Mouse (Mus musculus) c-Kit-positive CD71-positive TER-119-positive erythroid progenitor cells, embryonic 14.5 days (primary cell): ENCODE measurements around the gene Clta.
A peak's percentile ranks its signal among the peaks of the same experiment; 100 is the strongest.
"Not testable (repeated sequence)": the region's sequence is repeated elsewhere in the genome, so short reads cannot be mapped to it uniquely, and the experiment has no call there.

ENCODE experiments used
- DNase-seq: peaks from one replicate; pipeline ENCODE4 v3.0.0-alpha.2; 2013; ENCODE audit warnings: low spot score

Clta gene

GRCm38 (mm10) chr4:44024241-44024640 lies 20.0 kb downstream of the Clta start:
- DNase-seq, result no peak

GRCm38 (mm10) chr4:44025570-44025969 lies 21.3 kb downstream of the Clta start:
- DNase-seq, result no peak

GRCm38 (mm10) chr4:44028303-44029135 lies 24.3 kb downstream of the Clta start:
- DNase-seq, result no peak

- DNase-seq, result no peak
These were observed 25.4 kb downstream of the Clta start for GRCm38 (mm10) chr4:44029661-44030066.

- no peak for DNase-seq
These were observed 27.3 kb downstream of the Clta start for GRCm38 (mm10) chr4:44031521-44031920.

- no peak for DNase-seq
These were observed 32.2 kb downstream of the Clta start for GRCm38 (mm10) chr4:44036455-44036854.

GRCm38 (mm10) chr4:44040802-44041201 lies 36.5 kb downstream of the Clta start:
- no peak for DNase-seq

- no peak for DNase-seq
These were observed 38.2 kb downstream of the Clta start for GRCm38 (mm10) chr4:44042429-44042828.

- DNase-seq, result not testable (repeated sequence)
These were observed 38.9 kb downstream of the Clta start for GRCm38 (mm10) chr4:44043182-44043581.

GRCm38 (mm10) chr4:44044685-44045356 lies 40.6 kb downstream of the Clta start:
- no peak for DNase-seq

GRCm38 (mm10) chr4:44046066-44046465 lies 41.8 kb downstream of the Clta start:
- no peak for DNase-seq

- DNase-seq, result no peak
These were observed 45.6 kb downstream of the Clta start for GRCm38 (mm10) chr4:44049812-44050211.

GRCm38 (mm10) chr4:44059674-44060073 lies 55.4 kb downstream of the Clta start:
- no peak for DNase-seq

GRCm38 (mm10) chr4:44062062-44062461 lies 57.8 kb downstream of the Clta start:
- DNase-seq, result no peak

GRCm38 (mm10) chr4:44062816-44063215 lies 58.6 kb downstream of the Clta start:
- DNase-seq, result no peak

GRCm38 (mm10) chr4:44065355-44066025 lies 61.2 kb downstream of the Clta start:
- peak; percentile 81 for DNase-seq

GRCm38 (mm10) chr4:44066891-44067290 lies 62.6 kb downstream of the Clta start:
- no peak for DNase-seq

GRCm38 (mm10) chr4:44068736-44069135 lies 64.5 kb downstream of the Clta start:
- DNase-seq, result no peak

- DNase-seq, result no peak
These were observed 65.2 kb downstream of the Clta start for GRCm38 (mm10) chr4:44069411-44069810.

- no peak for DNase-seq
These were observed 66.4 kb downstream of the Clta start for GRCm38 (mm10) chr4:44070641-44071040.

GRCm38 (mm10) chr4:44071741-44072145 lies 67.5 kb downstream of the Clta start:
- DNase-seq, result peak; percentile 64

- peak; percentile 81 for DNase-seq
These were observed 68.1 kb downstream of the Clta start for GRCm38 (mm10) chr4:44072146-44072872.
